Mouse (Mus musculus): ENCODE measurements around the gene Tmod3.

- TF ChIP-seq CTCF (IDR thresholded peaks at IDR 0.05; ENCODE audit: low read depth): no peak
- no peak for TF ChIP-seq EP300 (IDR thresholded peaks at IDR 0.05; ENCODE audit: low read depth)
Measured at GRCm38 (mm10) chr9:75558360-75558759, 1.1 kb downstream of the Tmod3 start.
